Mouse (Mus musculus) kidney, adult 18-20 months (tissue): ENCODE results near the gene Rpl32.
A peak's percentile ranks its signal among the peaks of the same experiment; 100 is the strongest.

Source experiments
- DNase-seq: peaks from one replicate; pipeline ENCODE4 v3.0.0; 2021

Gene Rpl32

DNA sequence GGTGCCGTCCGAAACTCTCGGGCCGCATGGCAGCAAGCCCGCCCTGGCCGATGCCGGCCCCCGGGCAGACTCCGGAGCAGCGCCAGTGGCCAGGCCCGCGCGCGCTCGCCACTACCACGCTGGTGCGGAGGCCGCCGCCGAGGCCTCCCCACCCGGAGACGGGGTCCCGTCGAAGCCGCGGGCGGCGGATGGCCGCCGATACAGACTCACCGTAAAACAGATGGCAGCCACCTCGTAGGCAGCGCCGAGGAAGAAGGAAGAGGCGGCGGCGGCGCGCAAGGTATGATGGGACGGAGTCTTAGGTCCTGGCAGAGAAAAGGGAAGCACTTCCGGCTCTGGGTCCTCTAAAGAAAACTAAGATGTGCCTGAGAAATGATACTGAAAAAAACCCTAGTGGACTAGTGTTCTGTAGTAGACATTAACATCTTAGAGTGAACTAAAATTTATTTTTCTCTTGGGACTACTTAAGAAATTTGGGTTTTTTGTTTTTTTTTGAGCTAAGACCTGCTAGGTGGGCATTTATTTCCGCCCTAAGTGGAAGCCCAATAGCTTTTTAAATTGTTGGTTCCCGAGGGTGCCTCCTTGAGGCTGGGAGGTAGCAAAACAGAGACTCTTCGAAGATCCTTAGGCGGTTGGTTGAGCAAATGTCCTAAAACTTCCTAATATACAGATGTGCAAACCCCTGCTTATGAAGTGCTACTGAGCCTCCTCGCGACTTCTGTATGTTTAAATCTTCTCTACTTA is at the start of gene Rpl32:
TSS of gene Rpl32 (minus strand) at position 260 of the 744 bp plus-strand sequence.
- DNase-seq, result peak; percentile 92

- DNase-seq, result peak; percentile 42
Observed at GRCm38 (mm10) chr6:115856361-115856745, 47.8 kb upstream of the Rpl32 start.

GRCm38 (mm10) chr6:115855733-115856360 is 47.3 kb upstream of the Rpl32 start:
- DNase-seq, result no peak

DNA sequence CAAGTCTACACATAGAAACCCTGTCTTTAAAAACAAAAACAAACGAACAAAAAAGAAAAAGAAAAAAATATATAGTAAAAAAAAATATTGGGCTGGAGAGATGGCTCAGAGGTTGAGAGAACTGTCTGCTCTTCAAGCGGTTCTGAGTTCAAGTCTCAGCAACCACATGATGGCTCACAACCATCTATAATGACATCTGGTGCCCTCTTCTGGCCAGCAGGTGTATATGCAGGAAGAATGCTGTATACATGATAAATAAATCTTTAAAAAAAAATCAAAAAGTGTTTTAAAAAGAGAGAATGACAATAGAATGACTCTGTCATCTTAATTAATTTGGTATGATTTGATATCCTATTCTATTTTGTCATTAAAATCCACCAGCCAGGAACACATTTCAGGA is 45.9 kb upstream of the Rpl32 start:
- no peak for DNase-seq

- no peak for DNase-seq
Observed at GRCm38 (mm10) chr6:115853985-115854384, 45.4 kb upstream of the Rpl32 start.

DNA sequence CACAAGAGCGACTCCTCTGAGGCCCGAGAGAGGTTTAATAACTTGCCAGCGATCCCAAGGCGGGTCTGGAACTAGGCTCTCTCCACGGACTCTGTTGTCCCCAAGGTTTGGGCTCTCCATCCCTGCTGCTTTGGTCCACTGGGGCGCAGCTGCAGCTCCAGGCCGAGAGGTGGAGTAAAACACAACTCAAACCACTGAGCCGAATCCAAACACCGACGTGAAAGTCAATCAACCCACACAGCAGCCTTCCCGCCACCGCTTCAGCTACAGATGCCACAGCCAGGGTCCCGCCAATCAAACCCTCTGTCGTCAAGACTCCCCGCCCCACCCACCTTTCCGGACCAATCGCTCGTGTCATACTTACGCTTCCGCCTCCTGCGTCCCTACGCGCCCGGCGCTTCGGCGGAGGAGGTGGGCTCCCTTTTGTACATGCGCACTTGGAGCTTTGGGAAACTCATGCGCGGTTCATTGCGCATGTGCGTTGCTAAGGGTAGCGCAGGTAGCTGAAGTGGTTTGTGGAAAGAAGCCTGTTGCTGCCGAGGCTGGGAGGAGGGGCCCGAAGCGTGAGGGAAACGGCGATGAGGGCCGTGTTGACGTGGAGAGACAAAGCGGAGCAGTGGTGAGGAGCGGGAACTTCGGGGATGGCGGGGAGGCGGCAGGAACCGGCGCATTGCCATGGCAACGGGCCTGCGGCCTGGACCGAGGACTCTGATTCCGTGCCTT is 44.7 kb upstream of the Rpl32 start, which contains the start of the genes Mbd4 and Ift122:
TSS of gene Mbd4 (minus strand) at position 281 of the 723 bp plus-strand sequence.
TSS of gene Ift122 (plus strand) at position 380 of the 723 bp plus-strand sequence.
- peak; percentile 98 for DNase-seq

DNA sequence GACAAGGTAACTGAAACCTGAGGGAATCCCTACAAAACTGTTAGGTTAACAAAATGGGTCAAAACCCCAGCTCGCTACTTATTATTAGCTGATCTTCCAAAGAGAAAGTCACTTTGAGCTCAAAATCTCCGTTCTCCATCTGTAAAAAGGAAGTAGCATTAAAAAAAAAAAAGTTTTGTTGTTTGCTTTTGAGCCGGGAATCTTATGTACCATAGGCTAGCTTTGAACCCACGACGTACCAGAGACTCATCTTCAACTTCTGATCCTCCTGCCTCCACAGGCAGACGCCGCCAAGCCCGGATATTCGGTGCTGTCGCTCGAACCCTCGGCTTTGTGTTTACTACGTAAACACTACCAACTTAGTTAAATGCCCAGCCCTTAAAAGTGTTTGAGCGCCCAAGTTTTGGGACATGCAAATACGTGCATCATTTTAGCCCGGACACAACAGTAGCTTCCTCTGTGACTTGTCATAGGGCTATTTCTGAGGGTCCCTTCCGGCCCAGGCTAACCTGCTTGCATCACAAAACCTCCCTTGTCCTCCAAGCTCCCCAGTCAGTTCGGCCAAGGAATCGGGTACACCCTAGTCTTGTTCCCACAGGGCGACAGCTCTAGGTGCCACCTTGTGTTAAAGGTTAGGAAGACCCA is 44.0 kb upstream of the Rpl32 start:
- no peak for DNase-seq

- DNase-seq, result no peak
Observed at GRCm38 (mm10) chr6:115848598-115849304, 40.2 kb upstream of the Rpl32 start.

- DNase-seq, result peak; percentile 67
Observed at GRCm38 (mm10) chr6:115846640-115847411, 38.3 kb upstream of the Rpl32 start.

DNA sequence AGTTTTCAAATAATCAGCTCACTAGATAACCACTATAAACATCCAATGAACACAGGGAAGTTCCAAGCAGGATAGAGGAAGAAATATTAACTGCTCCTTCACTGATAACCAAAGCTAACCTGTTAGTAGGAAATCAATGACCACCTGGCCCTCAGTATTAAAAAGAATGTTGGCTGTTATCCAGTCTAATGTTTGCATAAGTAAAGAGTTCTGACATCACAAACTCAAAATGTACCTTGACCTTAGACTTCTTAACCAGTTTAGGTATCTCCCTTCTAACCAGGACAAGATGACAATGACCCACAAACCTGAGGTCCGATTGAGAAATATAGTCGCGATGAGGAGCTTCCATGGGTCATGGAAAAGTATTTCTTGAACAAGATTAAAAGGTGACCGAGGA is 36.5 kb upstream of the Rpl32 start:
- DNase-seq, result no peak

DNA sequence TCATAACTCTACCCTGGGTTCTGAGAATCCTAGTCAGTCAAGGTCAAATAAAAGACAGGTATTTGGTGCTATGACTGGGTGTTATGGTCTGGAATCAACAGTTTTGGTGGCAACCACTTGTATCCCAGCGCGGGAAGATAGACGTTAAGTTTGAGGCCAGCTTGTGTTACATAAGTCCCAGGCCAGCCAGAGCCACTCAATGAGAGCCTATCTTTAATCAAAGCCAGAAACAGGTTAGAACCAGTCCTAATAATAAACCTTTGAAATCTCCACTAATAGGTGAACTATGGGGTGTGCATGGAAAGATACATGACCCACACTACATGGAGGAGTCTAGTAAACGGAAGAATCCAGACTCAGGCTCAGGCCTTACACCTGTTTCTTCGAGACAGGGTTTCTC is 30.2 kb upstream of the Rpl32 start:
- no peak for DNase-seq

DNA sequence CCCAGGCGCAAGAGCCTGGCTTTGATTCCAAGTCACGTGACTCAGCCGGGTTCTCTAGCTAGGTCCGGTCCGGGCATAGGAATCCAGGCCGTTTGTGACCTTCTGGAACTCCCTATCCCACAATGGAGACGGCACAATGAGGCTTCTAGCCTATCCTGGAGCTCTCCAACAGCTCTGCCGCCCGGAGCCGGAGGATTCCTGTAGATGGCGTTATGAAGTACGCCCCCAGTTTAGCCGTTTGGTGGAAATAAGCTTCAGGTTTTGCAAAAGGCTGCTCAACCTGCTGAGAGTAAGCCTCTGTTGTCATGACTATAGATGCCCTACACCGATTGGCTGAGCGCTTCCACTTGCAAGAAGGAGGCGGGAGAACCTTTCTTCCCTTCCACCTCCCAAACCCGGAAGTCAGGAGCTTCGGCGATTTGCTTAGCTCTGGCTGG is 29.6 kb upstream of the Rpl32 start, which contains the start of gene Efcab12:
TSS of gene Efcab12 (minus strand) at position 252 of the 437 bp plus-strand sequence.
- DNase-seq, result peak; percentile 75

DNA sequence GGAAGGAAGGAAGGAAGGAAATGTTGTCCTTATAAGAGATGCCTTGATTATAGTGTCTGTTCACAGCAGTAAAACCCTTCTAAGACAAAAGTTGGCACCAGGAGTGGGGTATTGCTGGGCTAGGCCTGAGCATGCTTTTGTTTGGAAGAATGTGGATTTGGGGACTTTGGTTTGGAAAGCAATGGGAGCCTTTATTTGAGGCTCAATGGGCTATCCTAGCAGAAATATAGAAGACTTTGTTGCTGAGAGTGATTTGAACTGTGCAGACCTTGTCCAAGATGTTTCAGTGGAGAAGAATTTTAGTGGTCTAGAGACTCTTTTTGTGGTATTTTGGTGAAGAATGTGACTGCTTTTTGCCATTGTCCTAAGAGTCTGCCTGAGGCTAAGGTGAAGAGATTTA is 25.3 kb upstream of the Rpl32 start:
- no peak for DNase-seq

DNA sequence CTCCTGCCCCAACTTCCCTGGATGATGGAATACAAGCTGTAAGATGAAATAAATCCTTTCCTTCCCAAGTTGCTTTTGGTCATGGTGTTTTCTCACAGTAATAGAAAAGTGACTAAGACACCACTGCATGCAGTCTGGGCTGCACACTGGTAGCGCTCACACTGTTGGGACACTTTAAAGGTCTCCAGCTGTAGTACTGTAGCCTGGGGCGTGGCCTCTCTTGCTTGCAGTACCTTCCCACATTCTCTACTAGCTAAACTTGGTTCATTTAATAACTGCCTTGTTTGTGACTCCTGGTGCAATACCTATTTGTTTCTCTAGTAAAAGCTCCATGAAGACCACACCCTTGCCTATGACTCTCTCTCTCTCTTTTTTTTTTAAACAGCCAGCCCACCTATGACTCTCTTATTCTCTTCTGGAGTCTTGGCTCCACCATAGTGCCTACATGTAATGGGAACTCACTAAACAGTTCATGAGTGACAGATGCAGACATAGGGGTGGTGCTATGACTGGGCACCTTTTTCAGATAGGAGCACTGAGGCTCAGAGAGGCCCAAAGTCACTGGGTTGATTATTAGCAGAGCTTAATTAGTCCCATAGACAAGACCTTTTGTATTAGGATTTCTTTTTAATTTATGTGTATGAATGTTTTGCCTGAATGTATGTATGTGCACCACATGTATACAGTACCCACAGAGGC is 23.8 kb upstream of the Rpl32 start:
- no peak for DNase-seq

- no peak for DNase-seq
Observed at GRCm38 (mm10) chr6:115830779-115831601, 22.4 kb upstream of the Rpl32 start.

DNA sequence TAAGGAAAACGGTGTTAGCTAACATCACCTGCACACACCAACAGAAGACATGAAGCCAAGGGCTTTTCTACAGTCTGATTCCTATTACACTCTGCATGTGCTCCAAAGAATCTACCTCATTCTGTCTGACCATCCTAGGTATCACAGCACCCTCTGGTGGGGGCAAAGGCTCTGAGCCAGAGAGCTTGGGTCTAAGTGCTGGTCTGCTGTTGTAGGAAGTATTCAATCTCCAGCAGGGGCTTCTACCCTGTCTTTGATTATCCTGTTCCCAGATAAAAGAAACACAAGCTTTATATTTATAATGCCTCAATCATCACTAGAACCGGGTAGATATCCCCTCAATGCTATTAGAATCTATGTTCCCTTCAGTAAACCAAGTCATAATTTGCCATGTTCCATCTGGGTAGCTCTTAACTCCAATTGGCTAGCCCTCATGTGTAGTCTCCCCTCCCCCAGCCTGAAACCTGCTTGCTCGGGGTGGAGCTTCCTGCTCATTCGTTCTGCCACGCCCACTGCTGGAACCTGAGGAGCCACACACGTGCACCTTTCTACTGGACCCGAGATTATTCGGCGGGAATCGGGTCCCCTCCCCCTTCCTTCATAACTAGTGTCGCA is 15.4 kb upstream of the Rpl32 start:
- peak; percentile 55 for DNase-seq

- DNase-seq, result no peak
Observed at GRCm38 (mm10) chr6:115821216-115821993, 12.9 kb upstream of the Rpl32 start.

DNA sequence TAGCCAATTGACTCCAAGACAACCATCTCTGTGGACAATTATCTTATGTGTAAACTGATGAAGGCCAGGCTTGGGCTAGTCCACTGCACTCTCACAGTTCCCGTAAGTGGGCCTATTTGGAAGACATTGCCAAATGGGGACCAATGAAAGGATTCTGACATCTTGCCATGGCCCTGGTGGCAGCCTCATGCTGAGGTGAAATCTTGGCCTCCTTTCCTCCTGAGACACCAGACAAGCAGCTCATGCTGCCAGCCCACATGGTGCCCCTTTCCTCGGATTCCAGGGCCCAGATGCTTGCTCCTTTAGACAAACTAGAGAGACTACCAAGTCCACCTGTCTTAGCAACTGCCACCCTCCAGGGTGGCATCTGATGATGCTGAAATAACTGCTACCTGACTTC is 9.6 kb upstream of the Rpl32 start:
- no peak for DNase-seq

- DNase-seq, result no peak
Observed at GRCm38 (mm10) chr6:115815041-115815440, 6.5 kb upstream of the Rpl32 start.
